Mouse (Mus musculus): ENCODE results near the gene Plscr3.

The Plscr3 gene

GRCm38 (mm10) chr11:69846198-69846680 is at the start of gene Plscr3:
Gene Plscr3, plus strand, starts transcription at chr11:69846376.
- DNase-seq (ENCODE audit: low read depth, low spot score) = peak; percentile 89

GRCm38 (mm10) chr11:69797924-69798323 is 48.3 kb upstream of the Plscr3 start:
- DNase-seq (ENCODE audit: low read depth, low spot score) = no peak

GRCm38 (mm10) chr11:69799394-69800137 is 46.6 kb upstream of the Plscr3 start:
- no peak for DNase-seq (ENCODE audit: low read depth, low spot score)

GRCm38 (mm10) chr11:69800138-69800391 is 46.1 kb upstream of the Plscr3 start:
- DNase-seq (ENCODE audit: low read depth, low spot score) = no peak

- no peak for DNase-seq (ENCODE audit: low read depth, low spot score)
Measured at GRCm38 (mm10) chr11:69800392-69801197, 45.6 kb upstream of the Plscr3 start.

- DNase-seq (ENCODE audit: low read depth, low spot score) = no peak
Measured at GRCm38 (mm10) chr11:69801379-69801977, 44.7 kb upstream of the Plscr3 start, which contains the start of gene Fgf11. Gene Fgf11, minus strand, starts transcription at chr11:69801857.

GRCm38 (mm10) chr11:69802648-69803105 is 43.5 kb upstream of the Plscr3 start:
- no peak for DNase-seq (ENCODE audit: low read depth, low spot score)

- DNase-seq (ENCODE audit: low read depth, low spot score) = no peak
Measured at GRCm38 (mm10) chr11:69803328-69803727, 42.8 kb upstream of the Plscr3 start.

GRCm38 (mm10) chr11:69803786-69804651 is 42.2 kb upstream of the Plscr3 start:
- no peak for DNase-seq (ENCODE audit: low read depth, low spot score)

GRCm38 (mm10) chr11:69804652-69804940 is 41.6 kb upstream of the Plscr3 start:
- no peak for DNase-seq (ENCODE audit: low read depth, low spot score)

- DNase-seq (ENCODE audit: low read depth, low spot score) = no peak
Measured at GRCm38 (mm10) chr11:69804972-69805909, 40.9 kb upstream of the Plscr3 start, which contains the start of gene Tmem102. Gene Tmem102, minus strand, starts transcription at chr11:69805624.

GRCm38 (mm10) chr11:69806378-69806777 is 39.8 kb upstream of the Plscr3 start:
- no peak for DNase-seq (ENCODE audit: low read depth, low spot score)

- no peak for DNase-seq (ENCODE audit: low read depth, low spot score)
Measured at GRCm38 (mm10) chr11:69807641-69808040, 38.5 kb upstream of the Plscr3 start.

- no peak for DNase-seq (ENCODE audit: low read depth, low spot score)
Measured at GRCm38 (mm10) chr11:69810280-69810679, 35.9 kb upstream of the Plscr3 start.

GRCm38 (mm10) chr11:69815155-69815554 is 31.0 kb upstream of the Plscr3 start, which contains the start of gene Gm39566:
Gene Gm39566, minus strand, starts transcription at chr11:69815298.
- no peak for DNase-seq (ENCODE audit: low read depth, low spot score)

GRCm38 (mm10) chr11:69816520-69816919 is 29.7 kb upstream of the Plscr3 start:
- no peak for DNase-seq (ENCODE audit: low read depth, low spot score)

- no peak for DNase-seq (ENCODE audit: low read depth, low spot score)
Measured at GRCm38 (mm10) chr11:69818365-69818764, 27.8 kb upstream of the Plscr3 start, which contains the start of gene Spem2. Gene Spem2, minus strand, starts transcription at chr11:69818465.

GRCm38 (mm10) chr11:69818871-69819270 is 27.3 kb upstream of the Plscr3 start:
- no peak for DNase-seq (ENCODE audit: low read depth, low spot score)

- DNase-seq (ENCODE audit: low read depth, low spot score) = no peak
Measured at GRCm38 (mm10) chr11:69822080-69822479, 24.1 kb upstream of the Plscr3 start, which contains the start of gene Spem1. Gene Spem1, minus strand, starts transcription at chr11:69822180.

GRCm38 (mm10) chr11:69823456-69823855 is 22.7 kb upstream of the Plscr3 start:
- DNase-seq (ENCODE audit: low read depth, low spot score) = no peak
